Mouse (Mus musculus): Measurements from ENCODE around the gene Lig3.

Lig3 gene

DNA sequence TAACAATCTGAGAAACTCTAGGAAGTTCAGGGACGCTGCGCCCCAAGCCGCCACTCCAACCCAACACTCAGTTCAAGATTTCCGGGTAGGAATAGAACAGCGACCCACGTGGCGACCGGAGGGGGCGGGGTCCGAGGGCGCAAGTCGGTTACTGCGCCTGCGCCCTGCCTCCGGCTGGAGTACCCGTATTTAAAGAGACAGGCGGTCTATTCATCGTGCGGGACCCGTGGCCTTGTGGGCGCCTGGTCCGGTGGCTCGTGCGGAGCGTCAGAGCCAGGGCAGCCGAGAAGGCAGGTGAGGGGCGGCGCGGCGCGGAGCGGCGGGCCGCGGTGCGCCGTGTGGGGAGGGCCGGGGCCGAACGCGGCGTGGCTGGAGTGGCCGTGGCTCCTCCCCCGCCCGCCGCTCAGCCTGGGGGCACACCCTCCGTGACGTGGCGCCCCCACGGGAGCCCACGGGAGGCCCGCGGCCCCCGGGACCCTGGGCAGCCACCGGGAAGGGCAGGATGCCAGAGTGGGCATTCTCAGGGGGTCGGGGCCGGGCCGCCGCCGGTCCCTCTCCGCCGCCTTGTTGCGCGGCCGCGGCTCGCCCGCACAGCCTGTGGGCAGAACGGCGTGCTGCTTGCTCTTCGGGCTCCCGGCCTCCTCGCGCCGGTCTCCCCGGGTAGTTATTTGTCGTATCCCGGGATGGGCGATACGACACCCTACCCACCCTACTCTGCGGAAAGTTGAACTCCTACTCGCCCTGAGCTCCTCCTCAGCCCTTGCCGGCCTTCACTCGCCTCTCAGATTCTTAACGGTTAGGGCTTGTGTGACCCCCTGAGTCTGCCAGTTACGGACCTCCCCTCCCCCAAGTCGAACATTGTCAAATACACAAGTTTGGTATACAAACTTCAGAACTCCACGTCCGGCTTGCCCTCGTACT is at the start of gene Lig3:
Gene Lig3, plus strand, starts transcription at position 126 of the 921 bp plus-strand sequence.
- DNase-seq, result peak; percentile 94

- no peak for DNase-seq
Observed at GRCm38 (mm10) chr11:82734227-82734626, 46.7 kb upstream of the Lig3 start.

GRCm38 (mm10) chr11:82739006-82739405 is 41.9 kb upstream of the Lig3 start:
- DNase-seq, result no peak

DNA sequence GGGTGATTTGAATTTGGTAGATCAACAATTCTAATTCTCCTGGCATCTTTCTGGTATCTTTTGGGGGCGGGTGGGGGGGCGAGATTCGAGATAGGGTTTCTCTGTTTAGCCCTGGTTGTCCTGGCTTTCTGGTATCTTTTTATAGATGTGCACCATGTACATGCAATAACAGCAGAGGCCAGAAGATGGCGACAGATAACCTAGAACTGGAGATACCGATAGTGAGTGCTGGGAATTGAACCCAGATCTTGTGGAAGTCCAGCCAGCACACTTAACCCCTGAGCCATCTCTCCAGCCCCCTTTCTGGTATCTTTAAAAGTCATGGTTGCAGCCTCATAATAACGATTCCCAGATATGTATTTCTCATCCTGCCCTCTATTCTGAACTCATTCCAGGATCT is 34.8 kb upstream of the Lig3 start:
- peak; percentile 65 for DNase-seq

- DNase-seq, result peak; percentile 48
Observed at GRCm38 (mm10) chr11:82746857-82747366, 34.0 kb upstream of the Lig3 start.

GRCm38 (mm10) chr11:82752349-82753115 is 28.4 kb upstream of the Lig3 start:
- DNase-seq, result no peak

DNA sequence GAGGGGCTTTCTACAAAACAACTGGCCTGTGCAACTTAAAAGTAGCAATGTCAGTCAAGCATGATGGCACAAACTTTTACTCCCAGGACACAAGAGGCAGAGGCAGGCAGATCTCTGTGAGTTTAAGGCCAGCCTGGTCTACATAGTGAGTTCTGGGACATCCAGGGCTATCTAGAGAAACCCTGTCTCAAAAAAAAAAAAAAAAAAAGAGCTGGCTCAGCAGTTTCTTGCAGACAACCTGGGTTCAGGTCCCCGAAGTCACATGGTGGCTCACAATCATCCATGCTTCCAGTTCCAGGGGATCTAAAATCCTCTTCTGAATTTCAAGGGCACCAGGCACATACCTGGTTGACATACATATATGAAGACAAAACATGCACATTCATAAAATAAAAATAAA is 25.0 kb upstream of the Lig3 start:
- DNase-seq, result no peak

GRCm38 (mm10) chr11:82762286-82762829 is 18.6 kb upstream of the Lig3 start:
- DNase-seq, result no peak

- DNase-seq, result peak; percentile 11
Observed at GRCm38 (mm10) chr11:82763261-82763660, 17.6 kb upstream of the Lig3 start.

GRCm38 (mm10) chr11:82763742-82764437 is 17.0 kb upstream of the Lig3 start, which contains the start of the genes Cct6b and Zfp830:
Gene Cct6b (minus strand): TSS chr11:82764321.
Gene Zfp830 (plus strand): TSS chr11:82764345.
- DNase-seq, result peak; percentile 88

DNA sequence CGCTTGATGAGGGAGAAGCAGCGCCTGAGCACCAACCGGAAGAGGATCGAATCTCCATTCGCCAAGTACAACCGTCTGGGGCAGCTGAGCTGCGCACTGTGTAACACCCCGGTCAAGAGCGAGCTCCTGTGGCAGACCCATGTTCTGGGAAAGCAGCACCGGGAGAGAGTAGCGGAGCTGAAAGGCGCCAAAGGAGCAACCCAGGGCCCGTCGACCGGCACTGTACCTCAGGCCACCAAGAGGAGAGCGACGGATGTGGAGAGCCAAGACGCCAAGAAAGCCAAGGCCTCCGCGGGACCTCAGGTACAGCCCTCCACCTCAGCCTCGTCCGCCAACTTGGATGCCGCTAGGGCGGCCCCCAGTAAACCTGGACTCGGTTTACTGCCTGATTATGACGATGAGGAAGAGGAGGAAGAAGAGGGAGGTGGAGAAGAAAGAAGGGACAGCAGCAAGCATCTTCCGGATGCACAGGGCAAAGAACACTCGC is 16.4 kb upstream of the Lig3 start:
- no peak for DNase-seq

DNA sequence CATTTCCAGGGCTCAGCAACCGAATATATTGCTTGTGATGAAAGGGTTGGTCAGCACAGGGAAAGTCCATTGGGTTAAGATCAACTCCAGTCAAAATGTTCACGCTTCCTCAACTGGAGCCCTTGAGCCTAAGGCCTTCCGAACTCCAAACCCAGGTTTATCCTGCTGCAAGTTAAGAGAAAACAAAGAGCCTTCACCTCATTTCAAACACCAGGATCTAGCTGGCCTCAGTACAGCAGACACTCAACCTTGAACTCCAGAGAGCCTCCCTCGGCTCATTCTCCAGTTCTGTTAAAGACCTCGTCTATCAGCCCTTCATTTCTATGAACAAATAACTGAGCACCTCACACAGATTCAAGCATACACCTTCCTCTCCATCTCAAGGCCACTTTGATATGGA is 774 bp upstream of the Lig3 start:
- no peak for DNase-seq

- no peak for DNase-seq
Observed at GRCm38 (mm10) chr11:82782197-82782596, 1.3 kb downstream of the Lig3 start.

DNA sequence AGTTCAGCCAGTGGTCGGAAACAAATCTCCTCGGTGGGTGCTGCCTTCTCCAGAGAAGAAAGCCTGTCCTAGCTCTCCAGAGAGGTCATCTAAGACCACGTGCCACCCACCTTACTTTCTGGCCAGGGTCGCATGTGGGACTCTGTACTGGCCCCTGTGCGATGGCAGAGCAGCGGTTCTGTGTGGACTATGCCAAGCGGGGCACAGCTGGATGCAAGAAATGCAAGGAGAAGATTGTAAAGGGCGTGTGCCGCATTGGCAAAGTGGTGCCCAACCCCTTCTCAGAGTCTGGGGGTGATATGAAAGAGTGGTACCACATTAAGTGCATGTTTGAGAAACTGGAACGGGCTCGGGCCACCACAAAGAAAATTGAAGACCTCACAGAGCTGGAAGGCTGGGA is 2.5 kb downstream of the Lig3 start:
- no peak for DNase-seq

- DNase-seq, result no peak
Observed at GRCm38 (mm10) chr11:82806656-82807055, 25.7 kb downstream of the Lig3 start.

DNA sequence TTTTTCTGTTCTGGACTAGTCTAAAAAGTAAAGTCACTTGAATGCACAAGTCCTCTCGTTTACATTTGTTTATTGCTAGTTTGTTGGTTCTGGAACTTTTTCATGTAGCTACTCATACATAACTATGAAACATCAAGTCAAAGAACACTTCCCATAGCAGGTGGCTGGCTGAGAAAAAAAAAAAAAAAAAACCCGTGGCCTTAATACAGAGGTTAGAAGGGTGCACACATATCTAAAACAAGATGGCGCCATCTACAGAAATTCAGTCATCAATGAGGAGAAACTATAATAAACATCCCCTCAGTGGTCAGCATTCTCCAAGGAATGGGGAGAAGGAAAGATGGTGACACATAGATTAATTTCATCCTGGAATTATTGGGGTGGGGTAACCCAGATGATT is 26.5 kb downstream of the Lig3 start:
- no peak for DNase-seq

GRCm38 (mm10) chr11:82808485-82808884 is 27.6 kb downstream of the Lig3 start:
- DNase-seq, result no peak

- peak; percentile 68 for DNase-seq
Observed at GRCm38 (mm10) chr11:82819350-82819749, 38.4 kb downstream of the Lig3 start.

GRCm38 (mm10) chr11:82820788-82821456 is 40.0 kb downstream of the Lig3 start:
- no peak for DNase-seq

DNA sequence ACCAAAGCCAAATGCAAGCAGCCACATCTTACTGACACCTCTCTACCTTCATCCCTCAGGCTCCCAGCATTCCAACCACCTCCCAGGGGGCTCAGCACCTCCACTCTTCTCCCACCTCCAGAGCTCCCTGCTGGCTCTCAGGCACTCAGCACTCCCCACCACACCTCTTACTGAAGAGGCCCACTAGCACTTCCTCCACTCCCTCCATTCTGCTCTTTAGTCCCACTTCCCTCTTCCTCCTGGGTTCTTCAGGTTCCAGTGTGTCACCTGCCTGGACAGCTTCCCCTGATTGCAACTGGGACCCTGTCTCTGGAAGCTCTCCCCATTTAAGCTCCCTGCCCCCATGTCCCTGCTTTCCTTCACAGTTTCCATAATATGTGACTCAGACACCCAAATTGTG is 45.9 kb downstream of the Lig3 start:
- DNase-seq, result no peak

GRCm38 (mm10) chr11:82831008-82831893 is 50.3 kb downstream of the Lig3 start:
- DNase-seq, result no peak

Measured in thymus, postnatal 25 days (tissue).